ENCODE assay signal across 31 mouse cellular contexts in genomic region chr9:59638372-59638771, GRCm38 (mm10). TPM values are rescaled to one million over a fixed set of nuclear protein-coding genes. Genes with fewer than 3 reads are reported as not detected.
DNase-seq lines count a peak whose midpoint lies in the region; ATAC-seq and TF ChIP-seq lines count a peak whose summit lies in the region.
"Had no signal": no experiment of that assay in that cellular context is flagged by ENCODE, and none has a peak within 500 bp of the region (broad histone marks: within the 10 kb centered on the region; RNA-seq: fewer than 3 reads in every experiment).

No protein-coding gene starts in this region.

- H3K4me1 ChIP-seq in liver, embryonic 14.5 days (replicated peaks; ENCODE audit: control insufficient read depth in 2 of 2, insufficient read depth in 2 of 2, low read length in 1 of 2), result no peaks in the 10 kb centered on the region; a peak in 1 of 4 replicates
- H3K4me1 ChIP-seq in embryonic facial prominence, embryonic 12.5 days, result no peaks in the 10 kb centered on the region
- H3K4me1 ChIP-seq: forebrain, embryonic 10.5 days; forebrain, embryonic 13.5 days; hindbrain, embryonic 10.5 days; hindbrain, embryonic 13.5 days had no signal

- TF ChIP-seq CTCF in liver, embryonic 14.5 days (IDR thresholded peaks at IDR 0.05; ENCODE audit: low read depth), result no peak

- 9% methylated on average over 1 of the region's 1 CpGs for WGBS in liver, embryonic 14.5 days (ENCODE audit: insufficient replicate concordance)
- 81% methylated on average over 1 of the region's 1 CpGs for WGBS in embryonic facial prominence, embryonic 12.5 days

- no peak overlapping the region for H3K4me3 ChIP-seq in liver, embryonic 14.5 days (ENCODE audit: insufficient read depth in 1 of 2, low read depth in 2 of 2, low read length in 2 of 2)
- no peak overlapping the region for H3K4me3 ChIP-seq in embryonic facial prominence, embryonic 12.5 days
- H3K4me3 ChIP-seq: embryonic facial prominence, embryonic 13.5 days; forebrain, embryonic 10.5 days; forebrain, embryonic 13.5 days; hindbrain, embryonic 10.5 days; hindbrain, embryonic 13.5 days had no signal

- no peaks in the 10 kb centered on the region; the same call in 1 of the 2 replicates for H3K36me3 ChIP-seq in liver, embryonic 14.5 days (replicated peaks; ENCODE audit: control insufficient read depth, insufficient read depth, low read depth)
- peaks cover 60% of the 10 kb centered on the region for H3K36me3 ChIP-seq in embryonic facial prominence, embryonic 12.5 days

- no peak overlapping the region for H3K4me2 ChIP-seq in liver, embryonic 14.5 days (ENCODE audit: low read depth)
- H3K4me2 ChIP-seq in embryonic facial prominence, embryonic 12.5 days (replicated peaks), result no peak overlapping the region
- H3K4me2 ChIP-seq: embryonic facial prominence, embryonic 13.5 days; forebrain, embryonic 13.5 days; heart, embryonic 11.5 days; hindbrain, embryonic 13.5 days had no signal

- 0 out of 2 replicates have a peak, but pooled peaks have one; percentile 28 for TF ChIP-seq EP300 in liver, embryonic 14.5 days (IDR thresholded peaks at IDR 0.05; ENCODE audit: low read depth)

- no peak overlapping the region for H3K27ac ChIP-seq in liver, embryonic 14.5 days
- 0 out of 2 replicates have a peak overlapping the region, but pooled peaks have one; percentile 30 for H3K27ac ChIP-seq in embryonic facial prominence, embryonic 12.5 days
- H3K27ac ChIP-seq: embryonic facial prominence, embryonic 13.5 days; forebrain, embryonic 10.5 days; forebrain, embryonic 13.5 days; hindbrain, embryonic 10.5 days; hindbrain, embryonic 13.5 days had no signal

- no peaks in the 10 kb centered on the region for H3K9me3 ChIP-seq in liver, embryonic 14.5 days (ENCODE audit: control insufficient read depth, low read length)
- no peaks in the 10 kb centered on the region for H3K9me3 ChIP-seq in embryonic facial prominence, embryonic 12.5 days
- H3K9me3 ChIP-seq: embryonic facial prominence, embryonic 13.5 days; forebrain, embryonic 10.5 days; forebrain, embryonic 13.5 days; G1E; hindbrain, embryonic 10.5 days; hindbrain, embryonic 13.5 days had no signal

- H3K9ac ChIP-seq in liver, embryonic 14.5 days (replicated peaks), result no peak overlapping the region
- no peak overlapping the region for H3K9ac ChIP-seq in embryonic facial prominence, embryonic 12.5 days
- H3K9ac ChIP-seq: embryonic facial prominence, embryonic 13.5 days; forebrain, embryonic 13.5 days; hindbrain, embryonic 13.5 days had no signal

- no peaks in the 10 kb centered on the region for H3K27me3 ChIP-seq in liver, embryonic 14.5 days (ENCODE audit: control insufficient read depth, insufficient read depth, low read length)
- no peaks in the 10 kb centered on the region for H3K27me3 ChIP-seq in embryonic facial prominence, embryonic 12.5 days
- H3K27me3 ChIP-seq: CH12.LX; embryonic facial prominence, embryonic 13.5 days; forebrain, embryonic 13.5 days; hindbrain, embryonic 13.5 days had no signal

- ATAC-seq in liver, embryonic 14.5 days (ENCODE audit: insufficient read depth), result peak; percentile 31; the same call in 1 of the 2 replicates
- no peak for ATAC-seq in embryonic facial prominence, embryonic 12.5 days (ENCODE audit: insufficient number of reproducible peaks, insufficient read depth, low FRiP score, low TSS enrichment)
- ATAC-seq in megakaryocyte progenitor cell, adult 5-6 weeks (replicated peaks; ENCODE audit: poor library complexity), result peak; percentile 52
- ATAC-seq: forebrain, embryonic 13.5 days; forebrain, embryonic 16.5 days; hindbrain, embryonic 16.5 days had no signal

- intact Hi-C loops in heart, postnatal 25 days (cut with DNase I), result no loop called here

- peak; percentile 54 for DNase-seq in heart, adult 11 months
- DNase-seq in heart, postnatal 25 days (ENCODE audit: low spot score), result no peak
- DNase-seq in liver, embryonic 14.5 days (ENCODE audit: low read depth in 3 of 3, low spot score in 3 of 3), result peak in 1 of 3 experiments; percentile 27
- DNase-seq in liver, result no peak
- DNase-seq in adipocyte (ENCODE audit: low spot score), result no peak
- no peak for DNase-seq in thymus, postnatal 25 days
- DNase-seq: adrenal gland, adult 8-10 months; adrenal gland, postnatal 25 days; B cell, adult 2 months; cerebellum, adult 11-12 months; cerebellum, adult 8-10 months; cerebellum, postnatal 10 days; cerebellum, postnatal 36 days; embryo, embryonic 11 days; gastrocnemius, postnatal 10 days; gastrocnemius, postnatal 36 days; heart, postnatal 36 days had no signal

RNA-seq across cellular contexts. Expression of gene Pkm, which starts 17.8 kb away (rescaled TPM):
- total RNA-seq in heart, postnatal 25 days (2021), result 1,000 to 10,000 TPM; 1,181 to 1,232 TPM
- polyA plus RNA-seq in liver, embryonic 14.5 days (2012; rRNA removed), result 87.9 and 108 TPM in 2 replicates
- 119 and 131 TPM in 2 replicates for polyA plus RNA-seq in liver, embryonic 14.5 days (2014; fragmentation: Nextera tagmentation; extraction: Ambion mirVana)
- 1,462 TPM in 2 replicates for polyA plus RNA-seq in embryonic facial prominence, embryonic 12.5 days (2016; fragmentation: Nextera tagmentation; extraction: Ambion mirVana)
- total RNA-seq in megakaryocyte progenitor cell, adult 5-6 weeks (2015), result 151 and 190 TPM in 2 replicates
- total RNA-seq in megakaryocyte progenitor cell, adult 5-6 weeks (2017), result 900 and 914 TPM in 2 replicates

RNA-seq across cellular contexts. Expression of gene Parp6, which starts 21.3 kb away (rescaled TPM):
- total RNA-seq in heart, postnatal 25 days (2021), result 10 to 100 TPM; 17.9 to 20.2 TPM
- polyA plus RNA-seq in liver, embryonic 14.5 days (2012; rRNA removed), result 5.2 and 5.3 TPM in 2 replicates
- 1.9 and 2.6 TPM in 2 replicates for polyA plus RNA-seq in liver, embryonic 14.5 days (2014; fragmentation: Nextera tagmentation; extraction: Ambion mirVana)
- polyA plus RNA-seq in embryonic facial prominence, embryonic 12.5 days (2016; fragmentation: Nextera tagmentation; extraction: Ambion mirVana), result 46.0 and 46.3 TPM in 2 replicates
- 37.6 and 52.4 TPM in 2 replicates for total RNA-seq in megakaryocyte progenitor cell, adult 5-6 weeks (2015)
- 15.7 and 24.5 TPM in 2 replicates for total RNA-seq in megakaryocyte progenitor cell, adult 5-6 weeks (2017)

RNA-seq across cellular contexts. Expression of gene Gramd2, which starts 41.6 kb away (rescaled TPM):
- total RNA-seq in heart, postnatal 25 days (2021), result not detected
- polyA plus RNA-seq in liver, embryonic 14.5 days (2012; rRNA removed), result 0.06 and 0.12 TPM in 2 replicates
- not detected in 2 replicates for polyA plus RNA-seq in liver, embryonic 14.5 days (2014; fragmentation: Nextera tagmentation; extraction: Ambion mirVana)
- 0.65 and 0.69 TPM in 2 replicates for polyA plus RNA-seq in embryonic facial prominence, embryonic 12.5 days (2016; fragmentation: Nextera tagmentation; extraction: Ambion mirVana)
- total RNA-seq in megakaryocyte progenitor cell, adult 5-6 weeks (2015), result 0.02 TPM in 1 of 2 replicates, not detected in the other
- total RNA-seq in megakaryocyte progenitor cell, adult 5-6 weeks (2017), result 0.14 TPM in 1 of 2 replicates, not detected in the other
- total RNA-seq: CH12.LX; G1E; granulocyte monocyte progenitor cell, adult 5-6 weeks; heart, adult 8-10 months; heart, postnatal 36 days had no signal
- polyA plus RNA-seq: G1E had no signal
